Mouse (Mus musculus) neutrophil, adult 59 days (primary cell): Measurements from ENCODE around the gene Vmn1r197. TPM values are rescaled to one million over a fixed set of nuclear protein-coding genes. Genes with fewer than 3 reads are reported as not detected.

Experiments used
- total RNA-seq, 2 experiments: library from RNA; stranded (reverse); gene quantifications; 1 replicate in 1 of 2; 2 replicates in 1 of 2; pipeline ENCODE4 v1.2.4; 2023

Vmn1r197 gene
- not detected for total RNA-seq

GRCm38 (mm10) chr13:22324289-22324688, at the start of gene Vmn1r197:
Vmn1r197 (plus strand) TSS chr13:22324589.

GRCm38 (mm10) chr13:22289620-22290019, 34.8 kb upstream of the Vmn1r197 start, which contains the start of gene Vmn1r196:
Vmn1r196 (plus strand) TSS chr13:22289920.

GRCm38 (mm10) chr13:22350064-22350463, 25.7 kb downstream of the Vmn1r197 start, which contains the start of gene Vmn1r198:
Vmn1r198 (plus strand) TSS chr13:22350364.

GRCm38 (mm10) chr13:22379518-22379917, 55.1 kb downstream of the Vmn1r197 start, which contains the start of gene Vmn1r199:
Vmn1r199 (plus strand) TSS chr13:22379818.

Other genes starting within 250 kb of the Vmn1r197 start
- gene Vmn1r188, start 240.1 kb upstream of the Vmn1r197 start, total RNA-seq = not detected
- gene Vmn1r189, start 218.8 kb upstream of the Vmn1r197 start, total RNA-seq = not detected
- not detected for gene Vmn1r191, start 140.6 kb upstream of the Vmn1r197 start, total RNA-seq
- gene Vmn1r192, start 133.4 kb upstream of the Vmn1r197 start, total RNA-seq = not detected
- not detected for gene Vmn1r193, start 101.4 kb upstream of the Vmn1r197 start, total RNA-seq
- not detected for gene Vmn1r194, start 80.4 kb upstream of the Vmn1r197 start, total RNA-seq
- not detected for gene Vmn1r195, start 54.1 kb upstream of the Vmn1r197 start, total RNA-seq
- gene Vmn1r196, start 34.7 kb upstream of the Vmn1r197 start, total RNA-seq = not detected
- gene Vmn1r198, start 25.8 kb downstream of the Vmn1r197 start, total RNA-seq = not detected
- gene Vmn1r199, start 55.2 kb downstream of the Vmn1r197 start, total RNA-seq = not detected
- gene Vmn1r200, start 65.8 kb downstream of the Vmn1r197 start, total RNA-seq = not detected
- not detected for gene Vmn1r201, start 147.3 kb downstream of the Vmn1r197 start, total RNA-seq
- not detected for gene Vmn1r202, start 180.8 kb downstream of the Vmn1r197 start, total RNA-seq
- not detected for gene Vmn1r203, start 193.5 kb downstream of the Vmn1r197 start, total RNA-seq
- gene Vmn1r204, start 228.6 kb downstream of the Vmn1r197 start, total RNA-seq = not detected